Mouse (Mus musculus): Measurements from ENCODE around the gene Krtap4-7. TPM values are rescaled to one million over a fixed set of nuclear protein-coding genes. Genes with fewer than 3 reads are reported as not detected.

Krtap4-7 gene
- polyA plus RNA-seq, 1 experiment from 2014 or later: not detected

Other genes starting within 250 kb of the Krtap4-7 start
- gene Krt12, start 221.8 kb downstream of the Krtap4-7 start, polyA plus RNA-seq (2015; fragmentation: Nextera tagmentation; extraction: Ambion mirVana): not detected in 2 replicates
- gene Krt20, start 205.9 kb downstream of the Krtap4-7 start, polyA plus RNA-seq (2015; fragmentation: Nextera tagmentation; extraction: Ambion mirVana): 0.24 and 3.2 TPM in 2 replicates
- gene Krt23, start 151.0 kb downstream of the Krtap4-7 start, polyA plus RNA-seq (2015; fragmentation: Nextera tagmentation; extraction: Ambion mirVana): 5.1 and 9.0 TPM in 2 replicates
- gene Krt39, start 122.8 kb downstream of the Krtap4-7 start, polyA plus RNA-seq (2015; fragmentation: Nextera tagmentation; extraction: Ambion mirVana): not detected in 2 replicates
- gene Krt40, start 100.9 kb downstream of the Krtap4-7 start, polyA plus RNA-seq (2015; fragmentation: Nextera tagmentation; extraction: Ambion mirVana): not detected in 2 replicates
- gene Krtap3-3, start 93.2 kb downstream of the Krtap4-7 start, polyA plus RNA-seq (2015; fragmentation: Nextera tagmentation; extraction: Ambion mirVana): not detected in 2 replicates
- gene Krtap3-2, start 87.2 kb downstream of the Krtap4-7 start, polyA plus RNA-seq (2015; fragmentation: Nextera tagmentation; extraction: Ambion mirVana): not detected in 2 replicates
- gene Gm11939, start 84.6 kb downstream of the Krtap4-7 start, polyA plus RNA-seq (2015; fragmentation: Nextera tagmentation; extraction: Ambion mirVana): not detected in 2 replicates
- gene Krtap3-1, start 77.5 kb downstream of the Krtap4-7 start, polyA plus RNA-seq (2015; fragmentation: Nextera tagmentation; extraction: Ambion mirVana): not detected in 2 replicates
- not detected in 2 replicates for gene Krtap1-5, start 63.1 kb downstream of the Krtap4-7 start, polyA plus RNA-seq (2015; fragmentation: Nextera tagmentation; extraction: Ambion mirVana)
- gene Krtap1-4, start 60.4 kb downstream of the Krtap4-7 start, polyA plus RNA-seq (2015; fragmentation: Nextera tagmentation; extraction: Ambion mirVana): not detected in 2 replicates
- gene Krtap1-3, start 52.8 kb downstream of the Krtap4-7 start, polyA plus RNA-seq (2015; fragmentation: Nextera tagmentation; extraction: Ambion mirVana): not detected in 2 replicates
- not detected in 2 replicates for gene Krtap9-3, start 46.0 kb downstream of the Krtap4-7 start, polyA plus RNA-seq (2015; fragmentation: Nextera tagmentation; extraction: Ambion mirVana)
- gene Gm11938, start 40.8 kb downstream of the Krtap4-7 start, polyA plus RNA-seq (2015; fragmentation: Nextera tagmentation; extraction: Ambion mirVana): not detected in 2 replicates
- gene Gm11937, start 33.9 kb downstream of the Krtap4-7 start, polyA plus RNA-seq (2015; fragmentation: Nextera tagmentation; extraction: Ambion mirVana): not detected in 2 replicates
- gene Krtap2-4, start 29.2 kb downstream of the Krtap4-7 start, polyA plus RNA-seq (2015; fragmentation: Nextera tagmentation; extraction: Ambion mirVana): not detected in 2 replicates
- not detected in 2 replicates for gene Gm11562, start 23.7 kb downstream of the Krtap4-7 start, polyA plus RNA-seq (2015; fragmentation: Nextera tagmentation; extraction: Ambion mirVana)
- not detected in 2 replicates for gene Krtap4-1, start 15.9 kb downstream of the Krtap4-7 start, polyA plus RNA-seq (2015; fragmentation: Nextera tagmentation; extraction: Ambion mirVana)
- gene Krtap4-2, start 9.0 kb downstream of the Krtap4-7 start, polyA plus RNA-seq (2015; fragmentation: Nextera tagmentation; extraction: Ambion mirVana): not detected in 2 replicates
- not detected in 2 replicates for gene Gm11555, start 6.1 kb upstream of the Krtap4-7 start, polyA plus RNA-seq (2015; fragmentation: Nextera tagmentation; extraction: Ambion mirVana)
- not detected in 2 replicates for gene Gm11563, start 14.9 kb upstream of the Krtap4-7 start, polyA plus RNA-seq (2015; fragmentation: Nextera tagmentation; extraction: Ambion mirVana)
- gene Krtap4-6, start 21.9 kb upstream of the Krtap4-7 start, polyA plus RNA-seq (2015; fragmentation: Nextera tagmentation; extraction: Ambion mirVana): not detected in 2 replicates
- gene Gm14190, start 46.7 kb upstream of the Krtap4-7 start, polyA plus RNA-seq (2015; fragmentation: Nextera tagmentation; extraction: Ambion mirVana): not detected in 2 replicates
- not detected in 2 replicates for gene Gm14180, start 90.2 kb upstream of the Krtap4-7 start, polyA plus RNA-seq (2015; fragmentation: Nextera tagmentation; extraction: Ambion mirVana)
- gene Gm11595, start 128.8 kb upstream of the Krtap4-7 start, polyA plus RNA-seq (2015; fragmentation: Nextera tagmentation; extraction: Ambion mirVana): not detected in 2 replicates
- not detected in 2 replicates for gene Krtap4-8, start 136.6 kb upstream of the Krtap4-7 start, polyA plus RNA-seq (2015; fragmentation: Nextera tagmentation; extraction: Ambion mirVana)
- gene Krtap4-9, start 141.1 kb upstream of the Krtap4-7 start, polyA plus RNA-seq (2015; fragmentation: Nextera tagmentation; extraction: Ambion mirVana): not detected in 2 replicates
- not detected in 2 replicates for gene Gm11596, start 149.4 kb upstream of the Krtap4-7 start, polyA plus RNA-seq (2015; fragmentation: Nextera tagmentation; extraction: Ambion mirVana)
- not detected in 2 replicates for gene Gm11569, start 154.8 kb upstream of the Krtap4-7 start, polyA plus RNA-seq (2015; fragmentation: Nextera tagmentation; extraction: Ambion mirVana)
- gene Gm11554, start 160.4 kb upstream of the Krtap4-7 start, polyA plus RNA-seq (2015; fragmentation: Nextera tagmentation; extraction: Ambion mirVana): not detected in 2 replicates
- not detected in 2 replicates for gene Krtap4-13, start 165.8 kb upstream of the Krtap4-7 start, polyA plus RNA-seq (2015; fragmentation: Nextera tagmentation; extraction: Ambion mirVana)
- gene Gm11564, start 171.6 kb upstream of the Krtap4-7 start, polyA plus RNA-seq (2015; fragmentation: Nextera tagmentation; extraction: Ambion mirVana): not detected in 2 replicates
- not detected in 2 replicates for gene 2300003K06Rik, start 194.0 kb upstream of the Krtap4-7 start, polyA plus RNA-seq (2015; fragmentation: Nextera tagmentation; extraction: Ambion mirVana)
- not detected in 2 replicates for gene Krtap4-16, start 207.5 kb upstream of the Krtap4-7 start, polyA plus RNA-seq (2015; fragmentation: Nextera tagmentation; extraction: Ambion mirVana)
- not detected in 2 replicates for gene Gm11568, start 213.8 kb upstream of the Krtap4-7 start, polyA plus RNA-seq (2015; fragmentation: Nextera tagmentation; extraction: Ambion mirVana)
- not detected in 2 replicates for gene Gm11559, start 220.4 kb upstream of the Krtap4-7 start, polyA plus RNA-seq (2015; fragmentation: Nextera tagmentation; extraction: Ambion mirVana)
- not detected in 2 replicates for gene Krtap9-1, start 229.3 kb upstream of the Krtap4-7 start, polyA plus RNA-seq (2015; fragmentation: Nextera tagmentation; extraction: Ambion mirVana)
- gene Gm11567, start 235.1 kb upstream of the Krtap4-7 start, polyA plus RNA-seq (2015; fragmentation: Nextera tagmentation; extraction: Ambion mirVana): not detected in 2 replicates

All from embryonic facial prominence, embryonic 13.5 days (tissue).